In the genomic region with DNA sequence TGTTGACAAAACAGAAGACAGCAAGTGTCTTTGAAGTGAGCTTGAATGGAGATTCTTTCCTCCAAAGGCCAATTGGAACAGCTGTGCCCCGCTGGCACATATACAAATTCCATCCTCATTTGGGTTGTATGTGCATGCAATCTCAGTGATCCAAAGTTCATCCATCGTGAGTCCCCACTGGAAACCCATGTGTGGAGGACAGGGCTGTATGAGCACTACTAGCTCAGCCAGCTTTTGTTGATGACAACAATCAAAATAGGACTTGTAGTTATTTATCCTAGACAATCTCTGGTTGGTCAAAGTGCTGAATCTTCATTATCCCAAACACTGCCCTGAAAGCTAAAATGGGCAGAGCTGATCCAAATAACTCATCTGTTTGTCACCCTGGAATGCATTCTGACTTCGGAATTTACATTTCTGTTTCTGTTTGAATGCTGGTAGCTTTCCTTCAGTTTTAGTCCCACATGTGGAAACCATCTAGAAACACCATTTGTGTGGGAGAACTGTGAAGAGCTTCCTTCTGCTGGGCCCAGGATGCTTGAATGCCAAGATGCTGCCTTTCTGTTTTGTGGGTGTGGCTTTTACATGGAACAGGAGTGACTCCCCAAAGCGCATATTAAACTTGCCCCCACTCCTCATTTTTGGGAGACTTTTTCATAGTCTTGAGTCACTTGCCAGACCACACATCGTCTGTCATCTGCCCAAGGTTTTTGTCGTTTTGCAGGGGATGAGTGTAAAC, we compare ENCODE assay signal across 18 mouse cellular contexts.
DNase-seq lines count a peak whose midpoint lies in the region; ATAC-seq and TF ChIP-seq lines count a peak whose summit lies in the region.
"Had no signal": no experiment of that assay in that cellular context is flagged by ENCODE, and none has a peak within 500 bp of the region (broad histone marks: within the 10 kb centered on the region; RNA-seq: fewer than 3 reads in every experiment).

No protein-coding gene starts in this region.

- H3K4me3 ChIP-seq in heart, embryonic 11.5 days (ENCODE audit: low read depth, low read length) = no peak overlapping the region
- no peak overlapping the region for H3K4me3 ChIP-seq in stomach, embryonic 15.5 days (replicated peaks)
- no peak overlapping the region for H3K4me3 ChIP-seq in stomach, postnatal 0 days (ENCODE audit: low read depth, low read length)
- no peak overlapping the region for H3K4me3 ChIP-seq in midbrain, embryonic 14.5 days (replicated peaks; ENCODE audit: low read depth, low read length)
- H3K4me3 ChIP-seq in intestine, postnatal 0 days (ENCODE audit: low read depth, low read length) = no peak overlapping the region
- H3K4me3 ChIP-seq: gastrocnemius, adult 2 months; heart, embryonic 15.5 days; liver, embryonic 12.5 days; midbrain, embryonic 12.5 days; neural tube, embryonic 12.5 days had no signal

- H3K4me1 ChIP-seq in heart, embryonic 11.5 days (ENCODE audit: control insufficient read depth, insufficient read depth, low read length) = no peaks in the 10 kb centered on the region
- no peaks in the 10 kb centered on the region for H3K4me1 ChIP-seq in stomach, embryonic 15.5 days
- H3K4me1 ChIP-seq in stomach, postnatal 0 days (replicated peaks; ENCODE audit: control insufficient read depth, insufficient read depth) = no peaks in the 10 kb centered on the region
- H3K4me1 ChIP-seq in midbrain, embryonic 14.5 days (ENCODE audit: control insufficient read depth, insufficient read depth, low read length) = no peaks in the 10 kb centered on the region; the same call in 1 of the 2 replicates
- H3K4me1 ChIP-seq in intestine, postnatal 0 days (replicated peaks; ENCODE audit: control insufficient read depth, insufficient read depth, low read length) = no peaks in the 10 kb centered on the region
- H3K4me1 ChIP-seq: heart, embryonic 15.5 days; liver, embryonic 12.5 days; midbrain, embryonic 12.5 days; neural tube, embryonic 12.5 days had no signal

- peak; percentile 4 to 10 for DNase-seq in heart, postnatal 10 days
- no peak for DNase-seq in stomach, postnatal 0 days (ENCODE audit: low spot score)
- DNase-seq in left cerebral cortex, postnatal 25 days (ENCODE audit: low spot score in 2 of 2) = peak; percentile 32 to 83
- no peak for DNase-seq in midbrain, embryonic 14.5 days
- no peak for DNase-seq in spleen, postnatal 4 days (ENCODE audit: low spot score in 2 of 2)
- DNase-seq: adrenal gland, postnatal 25 days; cerebellum, adult 18-20 months; gastrocnemius, adult 2 months; kidney, postnatal 25 days; thymus, adult 2 months had no signal

- TF ChIP-seq EP300 in stomach, postnatal 0 days (optimal IDR thresholded peaks at IDR 0.05) = no peak

- H3K9me3 ChIP-seq in heart, embryonic 11.5 days (replicated peaks; ENCODE audit: control insufficient read depth, low read length) = no peaks in the 10 kb centered on the region
- no peaks in the 10 kb centered on the region for H3K9me3 ChIP-seq in stomach, embryonic 15.5 days
- no peaks in the 10 kb centered on the region for H3K9me3 ChIP-seq in stomach, postnatal 0 days (ENCODE audit: control insufficient read depth, low read length)
- 0 out of 2 replicates have a peak, but pooled peaks cover 2% of the 10 kb centered on the region for H3K9me3 ChIP-seq in midbrain, embryonic 14.5 days (ENCODE audit: control insufficient read depth, low read length)
- H3K9me3 ChIP-seq in intestine, postnatal 0 days (ENCODE audit: control insufficient read depth) = no peaks in the 10 kb centered on the region
- H3K9me3 ChIP-seq: heart, embryonic 15.5 days; liver, embryonic 12.5 days; midbrain, embryonic 12.5 days; neural tube, embryonic 12.5 days had no signal

- intact Hi-C loops in heart, postnatal 10 days (cut with DNase I) = no loop called here
- intact Hi-C loops in left cerebral cortex, postnatal 25 days (cut with DNase I) = no loop called here

- no peak overlapping the region for H3K27ac ChIP-seq in heart, embryonic 11.5 days (ENCODE audit: low read depth, low read length)
- H3K27ac ChIP-seq in stomach, embryonic 15.5 days = peak overlapping the region; percentile 1; the same call in 1 of the 2 replicates
- no peak overlapping the region for H3K27ac ChIP-seq in stomach, postnatal 0 days (replicated peaks)
- no peak overlapping the region for H3K27ac ChIP-seq in midbrain, embryonic 14.5 days (replicated peaks; ENCODE audit: low read depth, low read length)
- no peak overlapping the region for H3K27ac ChIP-seq in intestine, postnatal 0 days (ENCODE audit: low read depth, low read length)
- H3K27ac ChIP-seq: gastrocnemius, adult 2 months; heart, embryonic 15.5 days; liver, embryonic 12.5 days; midbrain, embryonic 12.5 days; neural tube, embryonic 12.5 days had no signal

- no peak for ATAC-seq in heart, embryonic 11.5 days (replicated peaks; ENCODE audit: insufficient number of reproducible peaks, low FRiP score, low TSS enrichment)
- no peak for ATAC-seq in stomach, embryonic 15.5 days (ENCODE audit: insufficient read depth, low FRiP score, low read depth)
- ATAC-seq in stomach, postnatal 0 days (ENCODE audit: low FRiP score, low TSS enrichment) = no peak
- no peak for ATAC-seq in midbrain, embryonic 14.5 days (ENCODE audit: low FRiP score, low TSS enrichment)
- ATAC-seq in intestine, postnatal 0 days = no peak
- ATAC-seq: liver, embryonic 12.5 days; Patski had no signal

- H3K27me3 ChIP-seq in heart, embryonic 11.5 days (ENCODE audit: control insufficient read depth, insufficient read depth, low read length) = no peaks in the 10 kb centered on the region
- H3K27me3 ChIP-seq in stomach, embryonic 15.5 days (replicated peaks) = no peaks in the 10 kb centered on the region
- H3K27me3 ChIP-seq in stomach, postnatal 0 days (ENCODE audit: control insufficient read depth, insufficient read depth, low read length) = no peaks in the 10 kb centered on the region
- H3K27me3 ChIP-seq in midbrain, embryonic 14.5 days (ENCODE audit: control insufficient read depth, insufficient read depth, low read length) = no peaks in the 10 kb centered on the region
- no peaks in the 10 kb centered on the region for H3K27me3 ChIP-seq in intestine, postnatal 0 days (replicated peaks; ENCODE audit: control insufficient read depth, insufficient read depth, low read length)
- H3K27me3 ChIP-seq: heart, embryonic 15.5 days; liver, embryonic 12.5 days; midbrain, embryonic 12.5 days; neural tube, embryonic 12.5 days; Patski had no signal

- 71% methylated on average over 6 of the region's 6 CpGs for WGBS in heart, embryonic 11.5 days (ENCODE audit: insufficient replicate concordance)
- WGBS in stomach, embryonic 15.5 days = 53% methylated on average over 6 of the region's 6 CpGs
- WGBS in stomach, postnatal 0 days = 55% methylated on average over 6 of the region's 6 CpGs
- WGBS in midbrain, embryonic 14.5 days = 88% methylated on average over 6 of the region's 6 CpGs
- 68% methylated on average over 6 of the region's 6 CpGs for WGBS in intestine, postnatal 0 days

- H3K9ac ChIP-seq in heart, embryonic 11.5 days (ENCODE audit: low read depth, low read length) = no peak overlapping the region
- no peak overlapping the region for H3K9ac ChIP-seq in stomach, embryonic 15.5 days
- no peak overlapping the region for H3K9ac ChIP-seq in stomach, postnatal 0 days (ENCODE audit: low read length)
- no peak overlapping the region for H3K9ac ChIP-seq in midbrain, embryonic 14.5 days (replicated peaks; ENCODE audit: low read length)
- no peak overlapping the region for H3K9ac ChIP-seq in intestine, postnatal 0 days (ENCODE audit: low read depth, low read length)
- H3K9ac ChIP-seq: heart, embryonic 15.5 days; liver, embryonic 12.5 days; midbrain, embryonic 12.5 days; neural tube, embryonic 12.5 days had no signal

- TF ChIP-seq CTCF in stomach, postnatal 0 days (IDR thresholded peaks at IDR 0.05; ENCODE audit: low read depth) = no peak
- no peak for TF ChIP-seq CTCF in intestine, postnatal 0 days (IDR thresholded peaks at IDR 0.05; ENCODE audit: low read depth)

- H3K36me3 ChIP-seq in heart, embryonic 11.5 days (ENCODE audit: control insufficient read depth, insufficient read depth, low read length) = no peaks in the 10 kb centered on the region
- no peaks in the 10 kb centered on the region for H3K36me3 ChIP-seq in stomach, embryonic 15.5 days
- no peaks in the 10 kb centered on the region for H3K36me3 ChIP-seq in stomach, postnatal 0 days (ENCODE audit: control insufficient read depth, insufficient read depth, low read length)
- no peaks in the 10 kb centered on the region for H3K36me3 ChIP-seq in midbrain, embryonic 14.5 days (ENCODE audit: control insufficient read depth, insufficient read depth, low read length)
- H3K36me3 ChIP-seq in intestine, postnatal 0 days (ENCODE audit: control insufficient read depth, insufficient read depth) = no peaks in the 10 kb centered on the region
- H3K36me3 ChIP-seq: heart, embryonic 15.5 days; liver, embryonic 12.5 days; midbrain, embryonic 12.5 days; neural tube, embryonic 12.5 days had no signal

- H3K4me2 ChIP-seq in heart, embryonic 11.5 days = no peak overlapping the region
- no peak overlapping the region for H3K4me2 ChIP-seq in stomach, embryonic 15.5 days
- H3K4me2 ChIP-seq in stomach, postnatal 0 days (replicated peaks; ENCODE audit: low read depth) = no peak overlapping the region
- H3K4me2 ChIP-seq in midbrain, embryonic 14.5 days (ENCODE audit: low read length) = no peak overlapping the region
- no peak overlapping the region for H3K4me2 ChIP-seq in intestine, postnatal 0 days (replicated peaks; ENCODE audit: low read depth)
- H3K4me2 ChIP-seq: heart, embryonic 15.5 days; liver, embryonic 12.5 days; midbrain, embryonic 12.5 days; neural tube, embryonic 12.5 days had no signal

Comparison
In these comparisons a context has a peak if more than half of its experiments do, and no peak if none do; other contexts are left out.
1. DNase-seq: peak in heart, postnatal 10 days (2 of 2) and left cerebral cortex, postnatal 25 days (2 of 2); none in stomach, postnatal 0 days (single experiment), midbrain, embryonic 14.5 days (single experiment) and spleen, postnatal 4 days (0 of 2).